Comparison of ENCODE assay signal across 8 mouse cellular contexts in genomic region chr7:19629361-19629734, GRCm38 (mm10). TPM values are rescaled to one million over a fixed set of nuclear protein-coding genes. Genes with fewer than 3 reads are reported as not detected.
DNase-seq lines count a peak whose midpoint lies in the region; ATAC-seq and TF ChIP-seq lines count a peak whose summit lies in the region.

TSS of gene Relb (minus strand) at chr7:19629438.

- peaks cover 14% of the 10 kb centered on the region for H3K36me3 ChIP-seq in macrophage (ENCODE audit: inconsistent target)

- TF ChIP-seq POLR2A in cortical plate, adult 2 months (IDR thresholded peaks at IDR 0.05; ENCODE audit: extremely low read depth, insufficient read depth, low read length), result peak; percentile 34; the same call in 1 of the 2 replicates

- H3K4me1 ChIP-seq in cortical plate, adult 2 months (ENCODE audit: control insufficient read depth, insufficient read depth, low read length), result no peaks in the 10 kb centered on the region

- no peak within 1 kb of the TSS; the same call in 1 of the 2 replicates for H3K27ac ChIP-seq in cortical plate, adult 2 months (ENCODE audit: insufficient read depth, low read length)
- H3K27ac ChIP-seq in left cerebral cortex, adult 2 months, result peak within 1 kb of the TSS; percentile 81
- peak within 1 kb of the TSS; percentile 52 for H3K27ac ChIP-seq in macrophage

- ATAC-seq in activated CD4-positive, CD25-positive, alpha-beta regulatory T cell, adult 4 months, result peak; percentile 6

- whole genome bisulfite sequencing in macrophage (ENCODE audit: missing documents), result 1% methylated on average over 24 of the region's 41 CpGs

- peak; percentile 82 to 86 for DNase-seq in gastrocnemius, adult 8-10 months (ENCODE audit: low spot score in 2 of 2)
- peak; percentile 35 for DNase-seq in hindlimb bud, embryonic 11.5 days (ENCODE audit: extremely low spot score, low read depth, low spot score)
- peak; percentile 91 to 92 for DNase-seq in left cerebral cortex, adult 2 months (ENCODE audit: extremely low spot score in 1 of 2, low spot score in 2 of 2)
- DNase-seq in retina, postnatal 7 days (ENCODE audit: low read depth, low spot score), result peak; percentile 80
- peak; percentile 87 to 88 for DNase-seq in urinary bladder, adult 18-20 months (ENCODE audit: low spot score in 2 of 2)

- H3K79me2 ChIP-seq in macrophage (ENCODE audit: inconsistent target), result peaks cover 4% of the 10 kb centered on the region; the same call in 1 of the 2 replicates

- peak within 1 kb of the TSS; percentile 57 for H3K4me3 ChIP-seq in cortical plate, adult 2 months (ENCODE audit: insufficient read depth, low read length)
- peak within 1 kb of the TSS; percentile 84 for H3K4me3 ChIP-seq in left cerebral cortex, adult 2 months
- peak within 1 kb of the TSS; percentile 42 for H3K4me3 ChIP-seq in macrophage (ENCODE audit: inconsistent target)

- intact Hi-C loops in left cerebral cortex, adult 2 months (cut with DNase I), result no loop called here

- no peak for TF ChIP-seq CTCF in cortical plate, adult 2 months (IDR thresholded peaks at IDR 0.05; ENCODE audit: extremely low read depth, insufficient read depth, low read length)
- TF ChIP-seq CTCF in left cerebral cortex, adult 2 months (IDR thresholded peaks at IDR 0.05), result no peak

RNA-seq across cellular contexts. Expression of gene Relb, which starts in this region (rescaled TPM):
- polyA plus RNA-seq in activated CD4-positive, CD25-positive, alpha-beta regulatory T cell, adult 4 months (2017; shearing (Covaris generic)), result 10 to 100 TPM; 12.6 to 14.5 TPM
- polyA plus RNA-seq in cortical plate, adult 2 months (2012; rRNA removed), result 6.4 and 6.6 TPM in 2 replicates
- total RNA-seq in gastrocnemius, adult 8-10 months (2022), result 10 to 100 TPM in 2 of 4 experiments, 1 to 10 TPM in 2; 7.0 to 12.5 (median 9.5) TPM
- total RNA-seq in left cerebral cortex, adult 2 months (2021), result 1 to 10 TPM; 7.2 to 7.7 TPM
- total RNA-seq in macrophage (2018; cell fraction: chromatin; rRNA removed), result 100 to 1,000 TPM in 17 of 26 experiments, 10 to 100 TPM in 9; 37.2 to 506 (median 179) TPM
- 100 to 1,000 TPM in 4 of 26 experiments, 10 to 100 TPM in 22; 23.6 to 145 (median 40.1) TPM for total RNA-seq in macrophage (2018; cell fraction: cytosol; rRNA removed)
- 100 to 1,000 TPM in 16 of 26 experiments, 10 to 100 TPM in 10; 20.4 to 292 (median 128) TPM for total RNA-seq in macrophage (2018; cell fraction: nucleus; rRNA removed)
- polyA plus RNA-seq in macrophage (2018), result 11.3 to 29.9 TPM (median 15.3 TPM) in 3 replicates

Comparison
In these comparisons a context has a peak if more than half of its experiments do, and no peak if none do; other contexts are left out.
1. DNase-seq: peak in every context shown above with its lines; median percentile 92 in left cerebral cortex, adult 2 months; 88 in urinary bladder, adult 18-20 months; 84 in gastrocnemius, adult 8-10 months; 80 in retina, postnatal 7 days; 35 in hindlimb bud, embryonic 11.5 days.